In genomic region chr11:90494981-90495380, GRCm38 (mm10) we compare ENCODE assay signal across 22 mouse cellular contexts.
"Had no signal": no experiment of that assay in that cellular context is flagged by ENCODE, and none has a peak within 500 bp of the region (broad histone marks: within the 10 kb centered on the region; RNA-seq: fewer than 3 reads in every experiment).

No protein-coding gene starts in this region.

- DNase-seq: kidney, adult 9 months; kidney, postnatal 14 days; kidney, postnatal 4 days; liver; lung, adult 18-20 months; lung, postnatal 10 days; lung, postnatal 36 days; retina, postnatal 1 day; right cerebral cortex, postnatal 25 days; spleen, adult 18-20 months; thymus, postnatal 25 days had no signal

- H3K4me2 ChIP-seq: limb, embryonic 13.5 days; liver, embryonic 12.5 days; liver, embryonic 15.5 days; lung, embryonic 15.5 days; midbrain, embryonic 13.5 days; neural tube, embryonic 12.5 days; neural tube, embryonic 15.5 days; stomach, embryonic 15.5 days had no signal

- H3K36me3 ChIP-seq: liver, embryonic 15.5 days; lung, embryonic 15.5 days; neural tube, embryonic 15.5 days; stomach, embryonic 15.5 days had no signal

- H3K4me3 ChIP-seq: limb, embryonic 10.5 days; limb, embryonic 13.5 days; liver, embryonic 12.5 days; liver, embryonic 15.5 days; lung, embryonic 15.5 days; megakaryocyte, embryonic 14.5 days; midbrain, embryonic 10.5 days; midbrain, embryonic 13.5 days; neural tube, embryonic 12.5 days; neural tube, embryonic 15.5 days; stomach, embryonic 15.5 days had no signal

- ATAC-seq: liver, embryonic 12.5 days; midbrain, embryonic 13.5 days had no signal

- H3K9me3 ChIP-seq: limb, embryonic 10.5 days; limb, embryonic 13.5 days; liver, embryonic 12.5 days; liver, embryonic 15.5 days; lung, embryonic 15.5 days; megakaryocyte, embryonic 14.5 days; midbrain, embryonic 10.5 days; midbrain, embryonic 13.5 days; neural tube, embryonic 12.5 days; neural tube, embryonic 15.5 days; stomach, embryonic 15.5 days had no signal

- H3K27ac ChIP-seq: limb, embryonic 10.5 days; limb, embryonic 13.5 days; liver, embryonic 12.5 days; liver, embryonic 15.5 days; lung, embryonic 15.5 days; midbrain, embryonic 10.5 days; midbrain, embryonic 13.5 days; neural tube, embryonic 12.5 days; neural tube, embryonic 15.5 days; stomach, embryonic 15.5 days had no signal

- H3K4me1 ChIP-seq: limb, embryonic 10.5 days; limb, embryonic 13.5 days; liver, embryonic 12.5 days; liver, embryonic 15.5 days; lung, embryonic 15.5 days; megakaryocyte, embryonic 14.5 days; midbrain, embryonic 13.5 days; neural tube, embryonic 12.5 days; stomach, embryonic 15.5 days had no signal

- H3K9ac ChIP-seq: limb, embryonic 13.5 days; liver, embryonic 12.5 days; liver, embryonic 15.5 days; lung, embryonic 15.5 days; midbrain, embryonic 13.5 days; neural tube, embryonic 12.5 days; neural tube, embryonic 15.5 days; stomach, embryonic 15.5 days had no signal

- H3K27me3 ChIP-seq: limb, embryonic 13.5 days; liver, embryonic 12.5 days; liver, embryonic 15.5 days; lung, embryonic 15.5 days; megakaryocyte, embryonic 14.5 days; midbrain, embryonic 13.5 days; neural tube, embryonic 12.5 days; neural tube, embryonic 15.5 days; stomach, embryonic 15.5 days had no signal
